Mouse (Mus musculus) testis, adult 2 months (tissue): ENCODE results near the gene Nipsnap2.

Experiments used
- CTCF ChIP-seq: fragments of 200-500 bp; IDR thresholded peaks from 2 replicates; pipeline ENCODE4 v1.5.1; 2012; ENCODE audit warnings: low read depth, mild to moderate bottlenecking, inconsistent platforms, low read length, moderate library complexity; ENCODE audit not compliant: control insufficient read depth, insufficient read depth, insufficient replicate concordance
- POLR2A ChIP-seq: fragments of 200-500 bp; IDR thresholded peaks from 2 replicates; pipeline ENCODE4 v1.6.1; 2012; ENCODE audit warnings: low read depth, mild to moderate bottlenecking, inconsistent platforms, low read length, moderate library complexity; ENCODE audit not compliant: control insufficient read depth

DNA sequence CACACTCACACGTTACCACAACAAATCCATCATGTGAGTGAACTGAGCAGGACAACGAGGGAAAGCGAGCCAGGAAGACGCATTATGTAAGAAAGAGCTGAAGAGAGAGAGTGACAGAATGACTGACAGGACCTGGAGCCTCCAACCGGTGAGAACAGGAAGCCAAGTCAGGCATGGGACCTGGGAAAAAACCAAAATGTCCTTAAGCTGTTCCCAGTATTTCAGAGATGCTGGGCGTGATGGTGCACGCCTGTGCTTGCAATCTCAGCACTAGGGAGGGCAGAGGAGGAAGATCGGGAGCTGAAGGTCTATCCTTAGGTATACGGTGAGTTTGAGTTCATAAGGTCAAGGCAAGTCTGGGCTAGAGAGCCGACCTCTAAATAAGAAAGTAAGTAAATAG is 47.6 kb downstream of the Nipsnap2 start:
- TF ChIP-seq CTCF = no peak
- no peak for TF ChIP-seq POLR2A
